Mouse (Mus musculus) kidney, postnatal 14 days (tissue): ENCODE results near the gene 9230112D13Rik.

Source experiments
- DNase-seq: peaks from one replicate; pipeline ENCODE4 v3.0.0; 2022; ENCODE audit warnings: mixed read lengths

The 9230112D13Rik gene

GRCm38 (mm10) chr14:34493682-34494081 is 28.9 kb downstream of the 9230112D13Rik start:
- DNase-seq, result no peak

GRCm38 (mm10) chr14:34492688-34493087 is 29.9 kb downstream of the 9230112D13Rik start:
- no peak for DNase-seq

GRCm38 (mm10) chr14:34490965-34491364 is 31.6 kb downstream of the 9230112D13Rik start:
- DNase-seq, result no peak

- no peak for DNase-seq
These were observed 32.7 kb downstream of the 9230112D13Rik start for GRCm38 (mm10) chr14:34489928-34490327.

DNA sequence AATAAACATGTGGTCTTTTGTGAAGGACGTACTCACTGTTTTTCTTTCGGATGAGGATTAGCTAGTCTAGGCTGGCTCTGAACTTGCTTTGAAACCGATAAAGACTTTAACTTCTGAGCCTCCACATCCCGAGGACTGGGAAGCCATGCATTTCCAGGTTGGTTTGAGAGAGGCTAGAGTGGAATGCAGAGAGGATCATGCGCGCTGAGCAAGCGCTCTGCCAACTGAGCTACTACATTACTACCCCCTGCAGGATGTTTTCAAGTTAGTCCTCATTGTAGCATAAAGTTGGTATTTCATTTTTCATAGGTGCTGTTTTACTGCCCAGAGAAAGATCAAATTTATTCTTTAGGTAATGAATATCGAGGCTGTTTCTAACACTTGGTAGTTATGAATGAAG is 36.4 kb downstream of the 9230112D13Rik start:
- no peak for DNase-seq

- DNase-seq, result no peak
These were observed 38.9 kb downstream of the 9230112D13Rik start for GRCm38 (mm10) chr14:34483469-34484341.

GRCm38 (mm10) chr14:34471591-34471990 is 51.0 kb downstream of the 9230112D13Rik start:
- DNase-seq, result no peak

DNA sequence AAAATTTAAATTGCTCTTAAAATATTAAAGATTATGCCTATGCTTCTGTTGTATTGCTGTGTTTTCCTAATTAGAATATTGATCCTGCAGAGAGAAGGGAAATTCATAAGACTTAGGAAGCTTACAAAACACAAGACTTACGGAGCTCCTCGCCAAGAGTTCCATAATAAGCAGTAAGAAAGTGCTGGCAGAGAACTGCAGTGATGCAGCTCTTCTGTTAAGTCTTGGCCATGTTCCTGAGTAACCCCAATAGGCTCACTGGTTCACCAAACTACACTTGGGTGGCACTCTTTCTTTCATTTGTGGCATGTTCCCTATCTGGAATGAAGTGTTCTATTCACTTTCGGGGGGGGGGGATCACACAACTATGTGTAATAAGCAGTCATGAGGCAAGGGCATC is 56.3 kb downstream of the 9230112D13Rik start:
- no peak for DNase-seq
